Mouse (Mus musculus): ENCODE measurements around the gene Olfr183.
"Not testable (repeated sequence)": the region's sequence is repeated elsewhere in the genome, so short reads cannot be mapped to it uniquely, and the experiment has no call there.

Olfr183 gene

DNA sequence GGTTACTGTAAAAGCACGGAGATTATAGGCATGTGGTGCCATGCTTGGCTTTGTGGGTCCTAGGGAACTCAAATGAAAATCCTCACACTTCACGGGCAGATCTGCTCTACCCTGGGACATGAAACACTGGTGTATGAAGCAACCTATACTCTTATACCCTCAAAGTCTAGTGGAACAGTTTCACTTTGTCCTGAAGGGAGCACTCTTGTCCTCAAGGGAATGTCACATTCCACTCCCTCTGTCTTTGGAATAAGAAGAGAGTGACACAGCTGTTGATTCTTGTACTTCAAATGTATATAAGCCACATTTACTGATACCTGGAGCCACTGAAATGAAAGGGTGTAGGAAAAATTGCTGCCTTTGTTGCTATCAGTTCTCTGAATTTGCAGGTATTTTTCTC is at the start of gene Olfr183:
Gene Olfr183, plus strand, starts transcription at position 301 of the 400 bp plus-strand sequence.
- no peak for DNase-seq (ENCODE audit: low read depth, low spot score)

DNA sequence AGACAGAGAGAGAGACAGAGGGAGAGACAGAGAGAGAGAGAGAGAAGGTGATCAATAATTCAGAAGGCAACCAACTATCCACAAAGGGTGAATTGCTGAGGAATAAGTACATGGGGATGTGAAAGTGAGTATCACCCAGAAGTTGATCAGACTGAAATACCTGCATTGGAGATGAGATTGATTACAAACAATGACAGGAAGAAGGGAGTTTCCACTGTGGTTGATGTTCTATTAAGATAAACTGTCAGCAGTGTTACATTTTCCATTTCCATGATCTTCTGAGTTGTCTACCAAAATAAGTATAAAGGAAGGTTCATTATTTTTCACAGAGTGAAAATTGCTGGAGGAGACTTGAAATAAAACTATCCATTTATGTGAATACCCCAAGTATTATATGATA is 12.0 kb downstream of the Olfr183 start:
- no peak for DNase-seq (ENCODE audit: low read depth, low spot score)

DNA sequence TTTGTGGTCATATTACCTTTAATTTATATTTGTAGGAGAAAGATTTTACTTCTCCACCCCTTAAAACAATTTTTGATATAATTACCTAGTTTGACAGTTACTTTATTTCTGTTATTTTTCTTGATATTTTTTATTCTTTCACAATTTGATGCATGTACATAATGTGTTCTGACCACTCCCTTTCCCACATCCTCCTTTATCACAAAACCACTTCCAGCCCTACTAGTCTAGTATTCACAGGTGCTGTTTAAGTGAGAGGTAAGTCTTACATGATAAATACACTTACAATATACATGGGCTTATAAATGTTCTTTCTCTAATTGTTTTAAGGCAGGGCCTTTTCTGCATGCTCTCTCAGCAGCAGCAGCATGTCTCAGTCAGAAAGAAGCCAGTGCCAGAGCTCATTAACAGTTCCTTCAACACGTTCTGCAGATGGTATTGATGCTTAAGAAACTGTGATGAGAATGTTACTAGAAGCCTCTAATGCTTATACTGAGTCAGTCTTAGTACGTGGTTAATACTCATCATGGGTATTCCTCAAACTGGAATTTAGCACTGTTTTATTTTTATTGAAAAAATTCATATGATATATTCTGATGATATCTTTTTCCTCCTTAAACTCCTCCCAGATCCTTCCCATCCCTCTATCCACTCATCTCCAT is 18.3 kb downstream of the Olfr183 start:
- DNase-seq (ENCODE audit: low read depth, low spot score): no peak

DNA sequence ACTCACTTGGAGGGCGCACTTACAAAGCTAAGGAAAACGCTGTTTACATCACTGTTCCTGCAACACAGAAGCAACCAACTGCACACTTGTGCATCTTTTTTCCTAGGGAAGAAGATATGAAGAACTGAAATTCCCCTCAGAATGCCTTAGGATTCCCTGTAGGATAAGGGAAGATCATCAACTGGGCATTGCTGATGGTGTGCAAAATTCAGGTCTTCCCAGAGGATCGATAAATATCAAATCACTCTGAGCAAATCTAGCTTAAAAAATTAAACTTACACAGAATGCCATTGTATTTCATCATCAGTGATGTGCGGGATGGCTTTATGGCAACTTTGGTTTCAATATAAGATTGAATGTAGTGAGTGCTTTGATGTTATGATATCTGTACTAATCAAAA is 35.0 kb downstream of the Olfr183 start, which contains the start of gene Olfr186:
Gene Olfr186, minus strand, starts transcription at position 101 of the 400 bp plus-strand sequence.
- no peak for DNase-seq (ENCODE audit: low read depth, low spot score)

DNA sequence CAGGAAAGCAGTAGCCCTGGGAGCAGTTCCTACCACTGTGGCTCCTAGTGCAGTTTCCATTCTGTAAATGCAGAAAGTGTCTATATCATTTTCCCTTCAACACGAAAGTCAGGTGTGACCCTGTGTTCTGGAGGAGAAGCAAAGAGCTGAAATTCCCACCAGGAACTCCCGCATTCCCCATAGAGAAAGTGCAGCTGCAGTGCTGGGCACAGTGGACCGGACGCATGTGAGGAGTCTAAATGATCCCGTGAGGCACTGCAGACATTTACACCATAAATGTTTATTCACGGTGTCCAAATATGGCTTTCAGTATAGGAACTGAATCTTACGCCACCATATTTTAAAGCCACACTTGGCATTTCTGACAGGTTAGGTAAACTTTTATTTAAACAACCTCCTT is 44.6 kb downstream of the Olfr183 start, which contains the start of gene Olfr187:
Gene Olfr187, minus strand, starts transcription at position 58 of the 400 bp plus-strand sequence.
- no peak for DNase-seq (ENCODE audit: low read depth, low spot score)

DNA sequence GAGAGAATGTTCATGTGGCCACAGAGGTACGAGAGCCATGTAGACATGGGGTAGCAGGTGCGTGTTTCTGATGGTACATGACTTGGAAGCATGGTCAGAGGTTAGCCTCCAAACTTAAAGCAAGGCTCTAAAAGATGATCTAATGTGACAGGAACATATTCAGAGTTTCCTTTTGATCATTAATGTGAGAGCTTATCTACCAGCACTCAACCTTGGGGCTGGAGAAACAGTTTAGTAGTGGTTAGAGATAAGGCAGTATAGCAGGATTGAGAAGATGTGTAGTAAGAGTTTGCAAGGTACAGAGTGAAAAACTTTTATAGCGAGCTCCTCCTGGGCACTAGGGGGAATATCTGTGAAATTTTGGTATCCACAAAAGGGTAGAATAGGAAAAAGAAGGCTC is 50.7 kb downstream of the Olfr183 start:
- DNase-seq (ENCODE audit: low read depth, low spot score): no peak

DNA sequence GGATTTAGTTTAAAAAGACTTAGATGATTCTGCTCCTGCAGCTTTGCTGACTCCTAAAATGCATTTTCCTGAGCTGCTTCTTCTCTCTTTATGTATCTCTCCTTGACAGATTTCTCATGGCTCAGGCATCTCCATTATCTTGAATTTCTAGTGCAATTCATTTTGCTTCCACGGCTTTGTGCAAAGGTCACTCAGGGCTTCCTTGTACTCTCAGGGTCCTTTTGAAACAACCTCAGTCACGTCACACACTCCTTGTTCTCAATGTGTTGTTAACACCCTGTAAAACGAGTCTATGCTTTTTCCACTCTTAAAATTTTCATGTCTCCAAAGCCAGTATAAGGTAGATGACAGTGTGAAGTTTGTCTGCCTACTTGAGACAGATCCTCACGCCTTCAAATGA is 52.4 kb downstream of the Olfr183 start:
- no peak for DNase-seq (ENCODE audit: low read depth, low spot score)

DNA sequence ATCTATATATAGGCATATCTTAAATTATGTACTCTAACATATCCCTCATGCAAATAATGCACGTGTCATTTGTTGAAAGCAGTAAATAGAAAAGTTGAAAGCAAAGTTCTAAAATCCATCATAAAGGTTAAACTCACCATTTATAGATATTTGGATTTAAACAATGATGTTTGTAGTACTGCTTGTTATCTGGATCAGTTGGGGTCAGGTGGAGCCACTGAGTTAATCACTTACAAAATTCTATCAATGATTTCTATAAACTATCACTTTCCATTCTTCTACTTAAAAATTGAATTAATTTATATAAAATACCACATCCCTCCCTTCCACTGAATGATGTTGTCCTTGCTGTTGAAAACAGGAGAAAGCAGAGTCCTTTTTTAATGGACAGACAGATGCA is 53.7 kb downstream of the Olfr183 start:
- DNase-seq (ENCODE audit: low read depth, low spot score): no peak

DNA sequence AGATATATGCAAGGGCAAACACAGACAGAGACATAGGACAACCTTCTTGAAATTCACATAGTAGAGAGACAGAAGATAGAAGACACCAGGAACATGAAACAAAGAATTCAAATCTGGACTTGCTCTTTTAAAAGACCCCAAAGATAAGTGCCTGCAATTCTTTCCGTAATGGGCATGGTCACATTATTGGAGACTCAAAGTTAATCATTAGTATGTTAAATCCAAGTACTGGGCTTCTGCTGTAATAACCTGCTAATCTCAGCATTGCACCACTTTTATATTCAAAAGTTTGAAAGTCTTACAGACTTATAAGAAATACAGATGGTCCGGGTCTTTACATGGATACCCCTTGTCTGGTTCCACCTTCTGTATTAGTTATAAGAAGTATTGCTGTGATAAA is 54.1 kb downstream of the Olfr183 start:
- not testable (repeated sequence) for DNase-seq (ENCODE audit: low read depth, low spot score)
